Mouse (Mus musculus): ENCODE results near the gene Ilf3. TPM values are rescaled to one million over a fixed set of nuclear protein-coding genes. Genes with fewer than 3 reads are reported as not detected.

Ilf3 gene
- polyA plus RNA-seq, 1 experiment from 2014 or later = 179 TPM

DNA sequence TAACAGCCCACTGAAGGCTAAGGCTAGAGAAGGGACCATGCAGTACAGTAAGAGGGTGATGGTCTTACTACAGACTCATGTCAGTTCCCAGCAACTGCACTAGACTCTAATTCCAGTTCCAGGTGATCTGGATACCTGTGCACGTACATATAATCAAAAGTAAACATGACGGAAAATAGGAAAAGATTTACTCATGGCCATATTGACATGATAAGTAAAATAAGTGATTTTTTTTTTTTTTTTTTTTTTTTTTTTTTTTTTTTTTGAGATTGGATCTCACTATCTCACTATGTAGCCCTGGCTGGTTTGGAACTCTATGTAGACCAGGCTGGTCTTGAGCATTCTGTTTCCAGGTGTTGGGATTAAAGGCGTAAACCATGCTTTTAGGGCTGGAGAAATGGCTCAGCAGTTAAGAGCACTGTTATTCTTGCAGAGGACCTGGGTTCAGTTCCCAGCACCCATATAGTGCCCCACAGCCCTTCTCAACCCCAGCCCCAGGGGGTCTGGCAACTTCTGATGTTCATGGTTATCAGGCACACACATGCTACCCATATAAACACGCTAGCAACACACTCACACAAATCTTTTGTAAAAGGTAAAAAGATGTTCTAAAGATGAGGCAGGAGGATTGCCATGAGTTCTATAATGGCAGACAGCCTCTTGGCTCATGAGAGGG lies 15.8 kb upstream of the Ilf3 start:
- H3K27me3 ChIP-seq (replicated peaks; ENCODE audit: control insufficient read depth, insufficient read depth, low read length) = no peaks in the 10 kb centered on the region
- DNase-seq (ENCODE audit: low spot score) (no peak), ATAC-seq (replicated peaks; ENCODE audit: low FRiP score, low TSS enrichment, low read depth) (no peak; the same call in 1 of the 2 replicates)
- H3K4me1 ChIP-seq (replicated peaks; ENCODE audit: control insufficient read depth, insufficient read depth, low read length) = peaks cover 5% of the 10 kb centered on the region; the same call in 1 of the 2 replicates
- H3K9me3 ChIP-seq (ENCODE audit: control insufficient read depth, low read length) = no peaks in the 10 kb centered on the region
- H3K4me2 ChIP-seq (ENCODE audit: low read length) = no peak overlapping the region
- no peak overlapping the region for H3K9ac ChIP-seq (ENCODE audit: low read length)
- no peak overlapping the region for H3K4me3 ChIP-seq (ENCODE audit: low read depth, low read length)
- no peak overlapping the region for H3K27ac ChIP-seq (ENCODE audit: low read depth)
- 97% methylated on average over 4 of the region's 4 CpGs for WGBS
- H3K36me3 ChIP-seq (ENCODE audit: control insufficient read depth, insufficient read depth, low read length) = peaks cover 63% of the 10 kb centered on the region

DNA sequence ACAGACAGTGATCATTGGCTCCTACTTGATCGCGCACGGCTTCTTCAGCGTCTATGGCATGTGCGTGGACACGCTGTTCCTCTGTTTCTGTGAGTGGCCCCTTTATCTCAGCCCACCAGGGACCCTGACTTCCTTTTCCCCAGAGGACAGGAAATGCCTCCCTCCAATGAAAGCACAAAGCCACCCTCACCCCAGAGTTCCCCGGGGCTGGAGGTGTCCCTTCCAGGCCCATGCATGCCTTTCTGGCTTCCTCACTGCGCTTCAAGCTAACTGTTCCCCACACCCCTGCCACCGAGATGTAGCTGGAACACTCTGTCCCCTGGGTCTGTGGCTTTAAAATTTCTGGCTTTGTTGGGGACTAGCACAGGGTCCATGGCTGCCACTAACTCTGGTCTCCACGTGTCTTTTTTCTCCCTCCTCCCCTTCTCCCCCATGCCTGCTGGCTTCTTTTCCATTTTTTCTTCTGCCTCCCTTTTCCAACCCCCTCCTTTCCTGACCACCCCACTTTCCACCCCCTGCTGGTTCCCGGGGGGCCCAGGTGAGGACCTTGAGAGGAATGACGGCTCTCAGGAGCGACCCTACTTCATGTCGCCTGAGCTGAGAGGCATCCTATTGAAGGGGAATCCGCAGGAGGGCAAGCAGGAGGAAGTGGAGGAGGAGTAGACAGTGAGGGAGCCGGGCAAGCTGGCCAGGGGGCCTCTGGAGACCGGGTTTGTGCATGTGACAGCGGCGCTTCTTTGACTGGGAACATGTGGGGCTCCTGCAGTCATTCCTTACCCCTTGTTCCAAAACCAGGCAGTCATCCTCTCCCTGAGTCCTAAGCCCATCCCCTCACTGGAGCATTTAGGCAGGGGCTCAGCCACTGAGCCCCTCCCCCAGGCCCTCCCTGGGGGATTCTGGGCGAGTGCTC lies 15.0 kb upstream of the Ilf3 start:
- H3K4me1 ChIP-seq (replicated peaks; ENCODE audit: control insufficient read depth, insufficient read depth, low read length) = peaks cover 5% of the 10 kb centered on the region; the same call in 1 of the 2 replicates
- no peak for ATAC-seq (replicated peaks; ENCODE audit: low FRiP score, low TSS enrichment, low read depth)
- H3K27me3 ChIP-seq (replicated peaks; ENCODE audit: control insufficient read depth, insufficient read depth, low read length) = no peaks in the 10 kb centered on the region
- H3K27ac ChIP-seq (ENCODE audit: low read depth) = no peak overlapping the region
- 45% methylated on average over 20 of the region's 20 CpGs for WGBS
- DNase-seq (ENCODE audit: low spot score) = no peak
- H3K36me3 ChIP-seq (ENCODE audit: control insufficient read depth, insufficient read depth, low read length) = peaks cover 54% of the 10 kb centered on the region
- no peaks in the 10 kb centered on the region for H3K9me3 ChIP-seq (ENCODE audit: control insufficient read depth, low read length)
- no peak overlapping the region for H3K4me2 ChIP-seq (ENCODE audit: low read length)
- H3K4me3 ChIP-seq (ENCODE audit: low read depth, low read length) = no peak overlapping the region
- no peak overlapping the region for H3K9ac ChIP-seq (ENCODE audit: low read length)

DNA sequence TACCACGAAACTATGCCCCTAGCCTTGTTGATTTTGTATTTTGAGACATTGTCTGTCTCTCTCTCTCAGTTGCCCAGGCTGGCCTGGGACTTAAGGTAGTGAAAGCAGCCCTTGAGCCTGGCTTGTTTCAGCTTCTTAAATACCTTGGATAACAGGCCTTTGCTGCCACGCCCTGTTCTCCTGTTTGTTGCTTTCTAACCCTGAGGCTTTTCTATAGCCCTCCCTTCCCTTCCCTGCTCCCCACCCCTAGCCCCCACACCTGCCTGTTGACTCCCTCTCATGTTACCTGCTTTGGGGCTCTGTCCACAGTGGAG lies 14.3 kb upstream of the Ilf3 start:
- no peak for DNase-seq (ENCODE audit: low spot score)
- H3K9ac ChIP-seq (ENCODE audit: low read length) = no peak overlapping the region
- 64% methylated on average over 2 of the region's 2 CpGs for WGBS

DNA sequence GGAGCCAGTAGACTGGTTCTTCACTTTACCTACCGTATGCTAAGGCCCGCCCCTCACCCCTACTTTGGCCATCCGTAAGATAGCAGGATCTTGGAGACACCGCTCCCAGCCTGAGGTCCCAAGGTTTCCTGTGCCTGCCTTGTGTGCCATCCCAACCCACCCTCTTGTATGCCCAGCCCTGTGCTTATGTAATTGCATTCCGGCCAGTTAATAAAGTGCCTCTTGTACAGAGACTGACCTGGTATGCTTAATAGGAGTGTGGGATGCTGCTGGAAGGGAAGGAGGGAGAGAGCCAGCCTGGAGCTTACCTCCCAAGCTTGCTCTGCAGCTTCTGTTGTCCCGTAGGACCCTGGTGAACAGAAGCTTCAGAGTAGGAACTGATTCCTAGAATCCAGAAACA lies 12.9 kb upstream of the Ilf3 start:
- H3K9me3 ChIP-seq (ENCODE audit: control insufficient read depth, low read length) = no peaks in the 10 kb centered on the region
- no peak for DNase-seq (ENCODE audit: low spot score)
- H3K4me1 ChIP-seq (replicated peaks; ENCODE audit: control insufficient read depth, insufficient read depth, low read length) = peaks cover 5% of the 10 kb centered on the region; the same call in 1 of the 2 replicates
- H3K27ac ChIP-seq (ENCODE audit: low read depth) = no peak overlapping the region
- H3K9ac ChIP-seq (ENCODE audit: low read length) = no peak overlapping the region
- H3K4me2 ChIP-seq (ENCODE audit: low read length) = no peak overlapping the region
- H3K4me3 ChIP-seq (ENCODE audit: low read depth, low read length) = no peak overlapping the region
- no peaks in the 10 kb centered on the region for H3K27me3 ChIP-seq (replicated peaks; ENCODE audit: control insufficient read depth, insufficient read depth, low read length)
- WGBS = 87% methylated on average over 6 of the region's 6 CpGs
- no peak for ATAC-seq (replicated peaks; ENCODE audit: low FRiP score, low TSS enrichment, low read depth)
- H3K36me3 ChIP-seq (ENCODE audit: control insufficient read depth, insufficient read depth, low read length) = peaks cover 38% of the 10 kb centered on the region

More for the DNA sequence above, 14.3 kb upstream of the Ilf3 start:
- Histone ChIP-seq H3K9me3 (ENCODE audit: control insufficient read depth, low read length) (no peaks in the 10 kb centered on the region), H3K36me3 (ENCODE audit: control insufficient read depth, insufficient read depth, low read length) (peaks cover 48% of the 10 kb centered on the region), H3K27me3 (replicated peaks; ENCODE audit: control insufficient read depth, insufficient read depth, low read length) (no peaks in the 10 kb centered on the region), H3K27ac (ENCODE audit: low read depth) (no peak overlapping the region), H3K4me1 (replicated peaks; ENCODE audit: control insufficient read depth, insufficient read depth, low read length) (peaks cover 5% of the 10 kb centered on the region; the same call in 1 of the 2 replicates), H3K4me3 (ENCODE audit: low read depth, low read length) (no peak overlapping the region), H3K4me2 (ENCODE audit: low read length) (no peak overlapping the region)
- no peak for ATAC-seq (replicated peaks; ENCODE audit: low FRiP score, low TSS enrichment, low read depth)

DNA sequence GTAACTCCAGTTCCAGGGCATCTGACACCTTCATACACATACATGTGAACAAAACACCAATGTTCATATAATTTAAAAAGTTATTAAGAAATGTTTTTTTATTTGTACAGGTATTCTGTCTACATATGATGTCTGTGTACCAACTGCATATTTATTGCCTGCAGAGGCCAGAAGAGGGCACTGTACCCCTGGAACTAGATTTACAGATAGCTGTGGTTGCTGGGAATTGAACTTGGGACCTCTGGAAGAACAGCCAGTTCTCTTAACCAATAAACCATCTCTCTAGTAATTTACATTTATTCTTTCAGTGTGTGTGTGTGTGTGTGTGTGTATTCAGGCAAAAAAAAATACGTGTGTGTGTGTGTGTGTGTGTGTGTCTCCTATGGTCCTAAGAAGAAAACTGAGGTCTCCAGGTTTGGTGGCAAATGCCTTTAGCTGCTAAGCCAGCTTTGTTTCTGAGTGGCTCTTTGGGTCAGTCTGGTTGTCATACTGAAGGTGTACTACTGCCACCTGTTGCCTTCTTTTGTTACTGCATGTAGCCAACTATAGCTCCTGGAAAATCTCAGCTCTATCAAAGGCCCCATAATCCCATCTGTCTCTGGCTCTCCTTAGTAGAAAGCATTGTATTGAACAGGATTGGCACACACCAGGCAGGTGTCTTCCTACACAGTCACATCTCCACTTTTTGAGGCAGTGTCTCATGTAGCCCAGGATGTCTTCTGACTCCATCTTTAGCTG lies 10.5 kb upstream of the Ilf3 start:
- peak; percentile 70 for ATAC-seq (replicated peaks; ENCODE audit: low FRiP score, low TSS enrichment, low read depth)
- WGBS = 4% methylated on average over 1 of the region's 1 CpGs
- Histone ChIP-seq H3K36me3 (ENCODE audit: control insufficient read depth, insufficient read depth, low read length) (peaks cover 25% of the 10 kb centered on the region), H3K27ac (ENCODE audit: low read depth) (no peak overlapping the region), H3K4me1 (replicated peaks; ENCODE audit: control insufficient read depth, insufficient read depth, low read length) (peaks cover 5% of the 10 kb centered on the region; the same call in 1 of the 2 replicates), H3K4me2 (ENCODE audit: low read length) (no peak overlapping the region), H3K9me3 (ENCODE audit: control insufficient read depth, low read length) (no peaks in the 10 kb centered on the region), H3K9ac (ENCODE audit: low read length) (no peak overlapping the region), H3K4me3 (ENCODE audit: low read depth, low read length) (no peak overlapping the region), H3K27me3 (replicated peaks; ENCODE audit: control insufficient read depth, insufficient read depth, low read length) (no peaks in the 10 kb centered on the region)
- peak; percentile 82 for DNase-seq (ENCODE audit: low spot score)

DNA sequence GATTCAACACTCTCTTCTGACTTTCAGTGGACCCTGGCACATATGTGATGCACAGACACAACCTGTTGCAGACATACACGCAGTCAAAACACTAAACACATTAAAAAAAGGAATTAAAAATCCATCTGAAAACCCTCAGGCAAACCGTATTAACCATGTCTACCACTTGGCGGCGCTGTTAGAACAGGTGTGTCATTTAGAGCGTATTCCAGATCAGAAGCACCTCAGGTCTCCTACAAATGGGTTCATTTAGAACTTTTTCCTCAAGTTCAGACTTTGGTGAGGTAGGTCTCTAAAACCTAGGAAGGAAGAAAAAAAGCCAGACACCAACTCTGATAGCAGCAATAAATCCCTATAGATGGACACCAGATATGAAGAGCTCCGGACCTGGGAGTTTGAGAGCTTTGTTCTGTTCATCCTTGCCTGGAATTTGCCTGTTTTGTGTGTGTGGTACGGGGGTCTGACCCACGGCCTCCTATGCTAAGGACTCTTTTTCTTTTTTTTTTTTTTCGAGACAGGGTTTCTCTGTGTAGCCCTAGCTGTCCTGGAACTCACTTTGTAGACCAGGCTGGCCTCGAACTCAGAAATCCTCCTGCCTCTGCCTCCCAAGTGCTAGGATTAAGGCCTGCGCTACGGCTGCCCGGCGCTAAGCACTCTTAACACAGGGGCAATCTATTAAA lies 990 bp upstream of the Ilf3 start:
- WGBS = 29% methylated on average over 14 of the region's 14 CpGs
- peak overlapping the region; percentile 82 for H3K27ac ChIP-seq (ENCODE audit: low read depth)
- H3K9me3 ChIP-seq (ENCODE audit: control insufficient read depth, low read length) = no peaks in the 10 kb centered on the region
- H3K9ac ChIP-seq (ENCODE audit: low read length) = peak overlapping the region; percentile 35; the same call in 1 of the 2 replicates
- H3K4me1 ChIP-seq (replicated peaks; ENCODE audit: control insufficient read depth, insufficient read depth, low read length) = peaks cover 11% of the 10 kb centered on the region
- peak; percentile 84 for DNase-seq (ENCODE audit: low spot score)
- peak overlapping the region; percentile 34 for H3K4me3 ChIP-seq (ENCODE audit: low read depth, low read length)
- ATAC-seq (replicated peaks; ENCODE audit: low FRiP score, low TSS enrichment, low read depth) = peak; percentile 21; the same call in 1 of the 2 replicates
- no peaks in the 10 kb centered on the region; the same call in 1 of the 2 replicates for H3K27me3 ChIP-seq (replicated peaks; ENCODE audit: control insufficient read depth, insufficient read depth, low read length)
- H3K36me3 ChIP-seq (ENCODE audit: control insufficient read depth, insufficient read depth, low read length) = peaks cover 2% of the 10 kb centered on the region; the same call in 1 of the 2 replicates
- peak overlapping the region; percentile 63 for H3K4me2 ChIP-seq (ENCODE audit: low read length)

DNA sequence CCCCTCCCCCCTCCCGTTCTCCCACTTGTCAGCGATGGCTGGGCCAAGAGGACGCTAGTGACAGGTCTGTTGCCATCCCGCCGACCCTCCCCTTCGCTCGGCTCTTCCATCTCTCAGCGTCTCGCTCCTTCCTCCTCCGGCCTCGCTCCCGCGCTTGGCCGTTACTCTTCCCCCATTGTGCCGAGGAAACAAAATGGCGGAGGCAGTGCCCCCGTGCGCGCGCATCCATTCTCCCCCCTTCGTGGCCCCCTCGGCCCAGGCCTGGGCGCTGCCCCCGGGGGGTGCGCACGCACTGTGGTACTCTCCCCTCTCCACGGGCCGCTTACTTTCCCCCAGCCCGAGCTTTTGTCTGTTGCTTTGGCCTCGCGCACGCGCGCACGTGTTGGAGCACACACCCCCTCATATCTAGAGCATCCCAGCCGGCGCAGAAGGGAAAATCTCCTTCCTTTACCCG lies 487 bp downstream of the Ilf3 start:
- no peaks in the 10 kb centered on the region for H3K27me3 ChIP-seq (replicated peaks; ENCODE audit: control insufficient read depth, insufficient read depth, low read length)
- peak overlapping the region; percentile 92 for H3K27ac ChIP-seq (ENCODE audit: low read depth)
- DNase-seq (ENCODE audit: low spot score) (peak; percentile 92), ATAC-seq (replicated peaks; ENCODE audit: low FRiP score, low TSS enrichment, low read depth) (peak; percentile 61)
- H3K36me3 ChIP-seq (ENCODE audit: control insufficient read depth, insufficient read depth, low read length) = peaks cover 16% of the 10 kb centered on the region
- H3K4me1 ChIP-seq (replicated peaks; ENCODE audit: control insufficient read depth, insufficient read depth, low read length) = peaks cover 11% of the 10 kb centered on the region
- no peaks in the 10 kb centered on the region for H3K9me3 ChIP-seq (ENCODE audit: control insufficient read depth, low read length)
- WGBS = 0% methylated on average over 38 of the region's 38 CpGs
- peak overlapping the region; percentile 97 for H3K9ac ChIP-seq (ENCODE audit: low read length)
- peak overlapping the region; percentile 97 for H3K4me3 ChIP-seq (ENCODE audit: low read depth, low read length)
- H3K4me2 ChIP-seq (ENCODE audit: low read length) = peak overlapping the region; percentile 93

DNA sequence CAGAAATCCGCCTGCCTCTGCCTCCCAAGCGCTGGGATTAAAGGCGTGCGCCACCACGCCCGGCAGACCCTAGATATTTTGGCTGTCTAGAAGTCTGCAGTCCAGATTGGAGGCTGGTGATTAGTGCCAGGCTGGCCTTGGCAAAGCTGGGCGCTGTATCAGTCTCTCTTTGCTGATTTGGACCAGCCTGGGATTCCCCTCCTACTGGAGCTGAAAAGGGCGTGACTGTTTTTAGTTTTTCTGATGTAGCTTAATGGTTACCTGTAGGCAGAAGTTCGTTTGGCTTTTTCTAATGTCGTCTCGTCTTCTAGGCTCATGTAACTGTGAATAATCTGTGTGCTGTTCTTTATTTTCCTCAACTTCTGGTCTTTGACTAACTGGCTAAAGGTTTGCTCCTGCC lies 1.4 kb downstream of the Ilf3 start:
- peak overlapping the region; percentile 97 for H3K4me3 ChIP-seq (ENCODE audit: low read depth, low read length)
- no peaks in the 10 kb centered on the region for H3K27me3 ChIP-seq (replicated peaks; ENCODE audit: control insufficient read depth, insufficient read depth, low read length)
- H3K27ac ChIP-seq (ENCODE audit: low read depth) = peak overlapping the region; percentile 92; the same call in 1 of the 2 replicates
- DNase-seq (ENCODE audit: low spot score) (no peak), ATAC-seq (replicated peaks; ENCODE audit: low FRiP score, low TSS enrichment, low read depth) (no peak)
- H3K9ac ChIP-seq (ENCODE audit: low read length) = peak overlapping the region; percentile 97; the same call in 1 of the 2 replicates
- H3K4me1 ChIP-seq (replicated peaks; ENCODE audit: control insufficient read depth, insufficient read depth, low read length) = peaks cover 11% of the 10 kb centered on the region
- H3K9me3 ChIP-seq (ENCODE audit: control insufficient read depth, low read length) = no peaks in the 10 kb centered on the region
- peak overlapping the region; percentile 93 for H3K4me2 ChIP-seq (ENCODE audit: low read length)
- peaks cover 16% of the 10 kb centered on the region for H3K36me3 ChIP-seq (ENCODE audit: control insufficient read depth, insufficient read depth, low read length)
- 52% methylated on average over 11 of the region's 11 CpGs for WGBS

Measured in intestine, embryonic 14.5 days (tissue).